In genomic region chr8:104570436-104571343, GRCm38 (mm10) we compare ENCODE assay signal across 8 mouse cellular contexts. TPM values are rescaled to one million over a fixed set of nuclear protein-coding genes. Genes with fewer than 3 reads are reported as not detected.
DNase-seq lines count a peak whose midpoint lies in the region; ATAC-seq and TF ChIP-seq lines count a peak whose summit lies in the region.

No protein-coding gene starts in this region.

- no peaks in the 10 kb centered on the region for H3K4me1 ChIP-seq in ES-Bruce4 (ENCODE audit: control insufficient read depth, insufficient read depth, low read length)
- no peaks in the 10 kb centered on the region; the same call in 1 of the 2 replicates for H3K4me1 ChIP-seq in forebrain, embryonic 11.5 days (replicated peaks; ENCODE audit: control insufficient read depth, insufficient read depth, low read length)
- 0 out of 2 replicates have a peak, but pooled peaks cover 3% of the 10 kb centered on the region for H3K4me1 ChIP-seq in heart, postnatal 0 days (ENCODE audit: control insufficient read depth, insufficient read depth)
- no peaks in the 10 kb centered on the region; the same call in 1 of the 2 replicates for H3K4me1 ChIP-seq in liver, embryonic 16.5 days (ENCODE audit: control insufficient read depth, low read depth, low read length)
- H3K4me1 ChIP-seq in neural tube, embryonic 12.5 days, result no peaks in the 10 kb centered on the region; the same call in 1 of the 2 replicates
- no peaks in the 10 kb centered on the region for H3K4me1 ChIP-seq in stomach, postnatal 0 days (replicated peaks; ENCODE audit: control insufficient read depth, insufficient read depth)

- peak overlapping the region; percentile 62 for H3K4me2 ChIP-seq in forebrain, embryonic 11.5 days (ENCODE audit: low read depth, low read length, severe bottlenecking)
- peak overlapping the region; percentile 85 for H3K4me2 ChIP-seq in heart, postnatal 0 days (ENCODE audit: low read depth, low read length)
- H3K4me2 ChIP-seq in liver, embryonic 16.5 days (ENCODE audit: low read depth, low read length), result peak overlapping the region; percentile 64
- H3K4me2 ChIP-seq in neural tube, embryonic 12.5 days (replicated peaks), result peak overlapping the region; percentile 63
- H3K4me2 ChIP-seq in stomach, postnatal 0 days (replicated peaks; ENCODE audit: low read depth), result peak overlapping the region; percentile 78

- no peaks in the 10 kb centered on the region for H3K36me3 ChIP-seq in ES-Bruce4 (ENCODE audit: control insufficient read depth, insufficient read depth, low read length, poor library complexity, severe bottlenecking)
- no peaks in the 10 kb centered on the region for H3K36me3 ChIP-seq in forebrain, embryonic 11.5 days (ENCODE audit: control insufficient read depth, insufficient read depth, low read length)
- H3K36me3 ChIP-seq in heart, postnatal 0 days (replicated peaks; ENCODE audit: control insufficient read depth, insufficient read depth, low read length), result no peaks in the 10 kb centered on the region
- H3K36me3 ChIP-seq in liver, embryonic 16.5 days (ENCODE audit: control insufficient read depth, insufficient read depth), result no peaks in the 10 kb centered on the region
- no peaks in the 10 kb centered on the region for H3K36me3 ChIP-seq in neural tube, embryonic 12.5 days
- no peaks in the 10 kb centered on the region for H3K36me3 ChIP-seq in stomach, postnatal 0 days (ENCODE audit: control insufficient read depth, insufficient read depth, low read length)

- TF ChIP-seq CTCF in ES-Bruce4 (IDR thresholded peaks at IDR 0.05; ENCODE audit: low read depth, low read length), result peak; percentile 76
- peak; percentile 72 for TF ChIP-seq CTCF in heart, postnatal 0 days (IDR thresholded peaks at IDR 0.05; ENCODE audit: low read depth)
- peak; percentile 81 for TF ChIP-seq CTCF in stomach, postnatal 0 days (IDR thresholded peaks at IDR 0.05; ENCODE audit: low read depth)

- peak; percentile 71 for ATAC-seq in forebrain, embryonic 11.5 days (replicated peaks; ENCODE audit: low FRiP score)
- peak; percentile 65 for ATAC-seq in heart, postnatal 0 days (ENCODE audit: insufficient read depth, low read depth)
- peak; percentile 60 for ATAC-seq in liver, embryonic 16.5 days (ENCODE audit: low read depth)
- ATAC-seq in neural tube, embryonic 12.5 days (ENCODE audit: low FRiP score, low read depth), result peak; percentile 76
- ATAC-seq in stomach, postnatal 0 days (ENCODE audit: low FRiP score, low TSS enrichment), result 0 out of 2 replicates have a peak, but pooled peaks have one; percentile 57

- H3K9ac ChIP-seq in ES-Bruce4 (ENCODE audit: low read depth, poor library complexity, severe bottlenecking), result peak overlapping the region; percentile 4; the same call in 1 of the 2 replicates
- H3K9ac ChIP-seq in forebrain, embryonic 11.5 days (ENCODE audit: low read length), result peak overlapping the region; percentile 47
- H3K9ac ChIP-seq in heart, postnatal 0 days (replicated peaks; ENCODE audit: low read depth, low read length), result peak overlapping the region; percentile 7; the same call in 1 of the 2 replicates
- H3K9ac ChIP-seq in liver, embryonic 16.5 days (ENCODE audit: low read depth, low read length), result 0 out of 2 replicates have a peak overlapping the region, but pooled peaks have one; percentile 16
- H3K9ac ChIP-seq in neural tube, embryonic 12.5 days, result peak overlapping the region; percentile 48
- H3K9ac ChIP-seq in stomach, postnatal 0 days (ENCODE audit: low read length), result peak overlapping the region; percentile 28; the same call in 1 of the 2 replicates

- H3K4me3 ChIP-seq in ES-Bruce4 (ENCODE audit: low read depth, low read length), result peak overlapping the region; percentile 67
- peak overlapping the region; percentile 30 for H3K4me3 ChIP-seq in forebrain, embryonic 11.5 days (ENCODE audit: low read depth, low read length)
- peak overlapping the region; percentile 44 for H3K4me3 ChIP-seq in heart, postnatal 0 days (ENCODE audit: low read depth, low read length)
- H3K4me3 ChIP-seq in liver, embryonic 16.5 days (ENCODE audit: low read depth, low read length), result peak overlapping the region; percentile 47
- peak overlapping the region; percentile 33 for H3K4me3 ChIP-seq in neural tube, embryonic 12.5 days
- peak overlapping the region; percentile 44 for H3K4me3 ChIP-seq in stomach, postnatal 0 days (ENCODE audit: low read depth, low read length)

- no peak for TF ChIP-seq EP300 in ES-Bruce4 (IDR thresholded peaks at IDR 0.05; ENCODE audit: insufficient read depth, low read depth, low read length)
- no peak for TF ChIP-seq EP300 in heart, postnatal 0 days (IDR thresholded peaks at IDR 0.05; ENCODE audit: low read depth)
- no peak for TF ChIP-seq EP300 in stomach, postnatal 0 days (optimal IDR thresholded peaks at IDR 0.05)

- H3K9me3 ChIP-seq in ES-Bruce4 (replicated peaks; ENCODE audit: control insufficient read depth, insufficient read depth, low read length, poor library complexity, severe bottlenecking), result no peaks in the 10 kb centered on the region
- H3K9me3 ChIP-seq in forebrain, embryonic 11.5 days (ENCODE audit: control insufficient read depth, low read length), result no peaks in the 10 kb centered on the region
- no peaks in the 10 kb centered on the region for H3K9me3 ChIP-seq in heart, postnatal 0 days (replicated peaks; ENCODE audit: control insufficient read depth, low read length)
- H3K9me3 ChIP-seq in liver, embryonic 16.5 days (replicated peaks; ENCODE audit: control insufficient read depth, low read length), result no peaks in the 10 kb centered on the region
- no peaks in the 10 kb centered on the region for H3K9me3 ChIP-seq in neural tube, embryonic 12.5 days
- no peaks in the 10 kb centered on the region for H3K9me3 ChIP-seq in stomach, postnatal 0 days (ENCODE audit: control insufficient read depth, low read length)

- TF ChIP-seq POLR2A in ES-Bruce4 (IDR thresholded peaks at IDR 0.05; ENCODE audit: insufficient read depth, low read length), result no peak

- H3K27ac ChIP-seq in ES-Bruce4 (ENCODE audit: insufficient read depth, low read length), result no peak overlapping the region
- H3K27ac ChIP-seq in forebrain, embryonic 11.5 days (ENCODE audit: low read depth, low read length), result no peak overlapping the region
- H3K27ac ChIP-seq in heart, postnatal 0 days (ENCODE audit: low read depth), result no peak overlapping the region
- no peak overlapping the region for H3K27ac ChIP-seq in liver, embryonic 16.5 days (ENCODE audit: low read length)
- no peak overlapping the region for H3K27ac ChIP-seq in neural tube, embryonic 12.5 days
- no peak overlapping the region for H3K27ac ChIP-seq in stomach, postnatal 0 days (replicated peaks)

- no peaks in the 10 kb centered on the region for H3K27me3 ChIP-seq in ES-Bruce4 (ENCODE audit: control insufficient read depth, insufficient read depth, low read length, poor library complexity, severe bottlenecking)
- no peaks in the 10 kb centered on the region for H3K27me3 ChIP-seq in forebrain, embryonic 11.5 days (ENCODE audit: control insufficient read depth, insufficient read depth, low read length)
- H3K27me3 ChIP-seq in heart, postnatal 0 days (ENCODE audit: control insufficient read depth, insufficient read depth, low read length), result no peaks in the 10 kb centered on the region
- no peaks in the 10 kb centered on the region for H3K27me3 ChIP-seq in liver, embryonic 16.5 days (ENCODE audit: control insufficient read depth, insufficient read depth, low read depth, low read length)
- no peaks in the 10 kb centered on the region for H3K27me3 ChIP-seq in neural tube, embryonic 12.5 days (replicated peaks)
- no peaks in the 10 kb centered on the region for H3K27me3 ChIP-seq in stomach, postnatal 0 days (ENCODE audit: control insufficient read depth, insufficient read depth, low read length)

- WGBS in forebrain, embryonic 11.5 days, result 5% methylated on average over 26 of the region's 26 CpGs
- 4% methylated on average over 26 of the region's 26 CpGs for WGBS in heart, postnatal 0 days
- WGBS in liver, embryonic 16.5 days (ENCODE audit: insufficient replicate concordance), result 2% methylated on average over 26 of the region's 26 CpGs
- whole genome bisulfite sequencing in neural tube, embryonic 12.5 days, result 6% methylated on average over 26 of the region's 26 CpGs
- WGBS in stomach, postnatal 0 days, result 7% methylated on average over 26 of the region's 26 CpGs

- DNase-seq in c-Kit-positive CD71-positive TER-119-negative erythroid progenitor cells, embryonic 14.5 days (ENCODE audit: low read depth), result peak; percentile 86
- peak; percentile 90 for DNase-seq in forebrain, embryonic 11.5 days (ENCODE audit: low spot score)
- DNase-seq in heart, postnatal 0 days (ENCODE audit: low spot score), result peak; percentile 56
- DNase-seq in kidney, postnatal 36 days, result peak; percentile 86 to 96
- peak; percentile 83 for DNase-seq in stomach, postnatal 0 days (ENCODE audit: low spot score)

RNA-seq across cellular contexts. Expression of gene Pdp2, which starts 20.6 kb away (rescaled TPM):
- polyA plus RNA-seq in ES-Bruce4 (2011; ENCODE audit: insufficient read depth, insufficient read length, low read depth, missing spikeins), result 12.1 and 13.0 TPM in 2 replicates
- 16.5 and 18.7 TPM in 2 replicates for polyA plus RNA-seq in forebrain, embryonic 11.5 days (2014; fragmentation: Nextera tagmentation; extraction: Ambion mirVana)
- 4.0 and 4.2 TPM in 2 replicates for total RNA-seq in heart, postnatal 0 days (2014; rRNA removed; ENCODE audit: low replicate concordance)
- polyA plus RNA-seq in heart, postnatal 0 days (2015; fragmentation: Nextera tagmentation; extraction: Ambion mirVana), result 5.7 and 6.1 TPM in 2 replicates
- 3.4 and 3.9 TPM in 2 replicates for polyA plus RNA-seq in liver, embryonic 16.5 days (2015; fragmentation: Nextera tagmentation; extraction: Ambion mirVana)
- 17.2 and 17.5 TPM in 2 replicates for polyA plus RNA-seq in neural tube, embryonic 12.5 days (2016; fragmentation: Nextera tagmentation; extraction: Ambion mirVana)
- polyA plus RNA-seq in stomach, postnatal 0 days (2015; fragmentation: Nextera tagmentation; extraction: Ambion mirVana), result 5.5 and 6.2 TPM in 2 replicates

RNA-seq across cellular contexts. Expression of gene Car7, which starts 36.2 kb away (rescaled TPM):
- 1.2 and 1.4 TPM in 2 replicates for polyA plus RNA-seq in ES-Bruce4 (2011; ENCODE audit: insufficient read depth, insufficient read length, low read depth, missing spikeins)
- polyA plus RNA-seq in forebrain, embryonic 11.5 days (2014; fragmentation: Nextera tagmentation; extraction: Ambion mirVana), result 0.63 and 0.79 TPM in 2 replicates
- 0.99 and 2.3 TPM in 2 replicates for total RNA-seq in heart, postnatal 0 days (2014; rRNA removed; ENCODE audit: low replicate concordance)
- polyA plus RNA-seq in heart, postnatal 0 days (2015; fragmentation: Nextera tagmentation; extraction: Ambion mirVana), result 3.0 and 3.6 TPM in 2 replicates
- 2.0 and 3.4 TPM in 2 replicates for polyA plus RNA-seq in liver, embryonic 16.5 days (2015; fragmentation: Nextera tagmentation; extraction: Ambion mirVana)
- 1.3 and 1.4 TPM in 2 replicates for polyA plus RNA-seq in neural tube, embryonic 12.5 days (2016; fragmentation: Nextera tagmentation; extraction: Ambion mirVana)
- 1.2 and 1.3 TPM in 2 replicates for polyA plus RNA-seq in stomach, postnatal 0 days (2015; fragmentation: Nextera tagmentation; extraction: Ambion mirVana)

RNA-seq across cellular contexts. Expression of gene Nae1, which starts 36.3 kb away (rescaled TPM):
- 114 and 125 TPM in 2 replicates for polyA plus RNA-seq in ES-Bruce4 (2011; ENCODE audit: insufficient read depth, insufficient read length, low read depth, missing spikeins)
- 132 and 147 TPM in 2 replicates for polyA plus RNA-seq in forebrain, embryonic 11.5 days (2014; fragmentation: Nextera tagmentation; extraction: Ambion mirVana)
- total RNA-seq in heart, postnatal 0 days (2014; rRNA removed; ENCODE audit: low replicate concordance), result 28.9 and 45.5 TPM in 2 replicates
- polyA plus RNA-seq in heart, postnatal 0 days (2015; fragmentation: Nextera tagmentation; extraction: Ambion mirVana), result 66.3 and 66.6 TPM in 2 replicates
- 23.0 and 28.5 TPM in 2 replicates for polyA plus RNA-seq in liver, embryonic 16.5 days (2015; fragmentation: Nextera tagmentation; extraction: Ambion mirVana)
- polyA plus RNA-seq in neural tube, embryonic 12.5 days (2016; fragmentation: Nextera tagmentation; extraction: Ambion mirVana), result 112 and 124 TPM in 2 replicates
- 59.2 and 64.1 TPM in 2 replicates for polyA plus RNA-seq in stomach, postnatal 0 days (2015; fragmentation: Nextera tagmentation; extraction: Ambion mirVana)

RNA-seq across cellular contexts. Expression of gene Cdh16, which starts 53.5 kb away (rescaled TPM):
- not detected in 2 replicates for polyA plus RNA-seq in ES-Bruce4 (2011; ENCODE audit: insufficient read depth, insufficient read length, low read depth, missing spikeins)
- not detected in 2 replicates for polyA plus RNA-seq in forebrain, embryonic 11.5 days (2014; fragmentation: Nextera tagmentation; extraction: Ambion mirVana)
- total RNA-seq in heart, postnatal 0 days (2014; rRNA removed; ENCODE audit: low replicate concordance), result 8.3 and 8.9 TPM in 2 replicates
- 11.4 and 13.1 TPM in 2 replicates for polyA plus RNA-seq in heart, postnatal 0 days (2015; fragmentation: Nextera tagmentation; extraction: Ambion mirVana)
- 0.24 and 0.32 TPM in 2 replicates for polyA plus RNA-seq in liver, embryonic 16.5 days (2015; fragmentation: Nextera tagmentation; extraction: Ambion mirVana)
- not detected in 2 replicates for polyA plus RNA-seq in neural tube, embryonic 12.5 days (2016; fragmentation: Nextera tagmentation; extraction: Ambion mirVana)
- 0.30 TPM in 2 replicates for polyA plus RNA-seq in stomach, postnatal 0 days (2015; fragmentation: Nextera tagmentation; extraction: Ambion mirVana)
